Mouse (Mus musculus) liver, embryonic 16.5 days (tissue): ENCODE measurements at regions not wholly inside any gene's neighbourhood (a gene's known extent, or its start where the extent isn't known, plus 50 kb on each side); places are given as distances from the start of the nearest gene placed in this dataset.
A peak's percentile ranks its signal among the peaks of the same experiment; 100 is the strongest.

Experiments
- ATAC-seq: fragments of 200-750 bp; cut with Nextera tagmentation; 2 replicates; pipeline ENCODE4 v1.8.0; 2017; ENCODE audit warnings: low read depth, mild to moderate bottlenecking, moderate number of reproducible peaks, moderate library complexity
- H3K27ac ChIP-seq: fragments of 300-500 bp; sonication (generic); 2 replicates; pipeline ENCODE4 v1.5.1; 2014; ENCODE audit warnings: mild to moderate bottlenecking, low read length
- H3K27me3 ChIP-seq: fragments of 300-500 bp; sonication (generic); 2 replicates; pipeline ENCODE4 v1.6.1; 2014; ENCODE audit warnings: low read depth, low read length, mixed read lengths; ENCODE audit not compliant: control insufficient read depth, insufficient read depth
- H3K36me3 ChIP-seq: fragments of 300-500 bp; sonication (generic); 2 replicates; pipeline ENCODE4 v1.6.1; 2014; ENCODE audit warnings: mild to moderate bottlenecking; ENCODE audit not compliant: control insufficient read depth, insufficient read depth
- H3K4me1 ChIP-seq: fragments of 300-500 bp; sonication (generic); 2 replicates; pipeline ENCODE4 v1.6.1; 2014; ENCODE audit warnings: low read depth, low read length, mixed read lengths; ENCODE audit not compliant: control insufficient read depth
- H3K4me2 ChIP-seq: fragments of 300-500 bp; sonication (generic); 2 replicates; pipeline ENCODE4 v1.6.1; 2014; ENCODE audit warnings: low read depth, low read length, mixed read lengths
- H3K4me3 ChIP-seq: fragments of 300-500 bp; sonication (generic); 2 replicates; pipeline ENCODE4 v1.5.1; 2014; ENCODE audit warnings: low read depth, mild to moderate bottlenecking, low read length
- H3K9ac ChIP-seq: fragments of 300-500 bp; sonication (generic); 2 replicates; pipeline ENCODE4 v1.6.1; 2014; ENCODE audit warnings: low read depth, low read length
- H3K9me3 ChIP-seq: fragments of 300-500 bp; sonication (generic); replicated peaks from 2 replicates; pipeline ENCODE4 v1.6.1; 2016; ENCODE audit warnings: low read length; ENCODE audit not compliant: control insufficient read depth
- WGBS: fragments of 180-500 bp; shearing (Covaris S2); extraction: QIAGEN DNeasy Blood & Tissue Kit; methylation state at CpG from one replicate; pipeline ENCODE4 v1.1.7; 2014; ENCODE audit not compliant: insufficient replicate concordance; 5-methylcytosine and 5-hydroxymethylcytosine counted together

- no peaks in the 10 kb centered on the region for H3K27me3 ChIP-seq
- WGBS: 59% methylated on average over 2 of the region's 2 CpGs
- no peaks in the 10 kb centered on the region for H3K9me3 ChIP-seq
- H3K9ac ChIP-seq: no peak overlapping the region
- no peak overlapping the region for H3K4me2 ChIP-seq
- no peaks in the 10 kb centered on the region; the same call in 1 of the 2 replicates for H3K4me1 ChIP-seq
- ATAC-seq: no peak
- no peak overlapping the region for H3K4me3 ChIP-seq
- no peak overlapping the region for H3K27ac ChIP-seq
- no peaks in the 10 kb centered on the region for H3K36me3 ChIP-seq
Observed at GRCm38 (mm10) chr16:24159336-24159735, 170.7 kb upstream of the Bcl6 start.

DNA sequence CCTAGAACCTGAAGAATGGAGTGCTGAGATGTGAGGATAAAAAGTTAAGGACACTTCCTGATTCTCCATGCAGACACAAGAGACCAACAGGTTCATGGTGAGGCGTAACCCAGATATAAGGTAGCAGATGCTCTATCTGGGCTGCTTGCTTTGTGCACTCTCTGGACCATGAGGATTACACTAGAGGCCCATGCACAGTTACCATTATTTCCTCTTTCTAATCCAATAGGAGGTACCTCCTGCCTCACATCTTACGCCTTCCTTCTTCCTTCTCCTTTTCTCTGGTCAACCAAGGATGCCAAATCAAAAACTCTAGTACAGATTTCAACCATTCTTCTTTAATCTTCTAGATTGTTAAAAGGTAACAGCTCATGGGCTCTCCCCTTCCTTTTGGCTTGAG, 169.1 kb upstream of the Bcl6 start:
- H3K4me2 ChIP-seq: no peak overlapping the region
- no peaks in the 10 kb centered on the region for H3K27me3 ChIP-seq
- no peaks in the 10 kb centered on the region for H3K9me3 ChIP-seq
- H3K4me1 ChIP-seq: no peaks in the 10 kb centered on the region; the same call in 1 of the 2 replicates
- no peak overlapping the region for H3K27ac ChIP-seq
- no peak overlapping the region for H3K9ac ChIP-seq
- WGBS: 73% methylated on average over 2 of the region's 2 CpGs
- no peak overlapping the region for H3K4me3 ChIP-seq
- ATAC-seq: no peak
- no peaks in the 10 kb centered on the region for H3K36me3 ChIP-seq

GRCm38 (mm10) chr16:24156729-24157430, 168.2 kb upstream of the Bcl6 start:
- H3K4me2 ChIP-seq: no peak overlapping the region
- H3K9ac ChIP-seq: no peak overlapping the region
- ATAC-seq: no peak
- H3K4me1 ChIP-seq: no peaks in the 10 kb centered on the region; the same call in 1 of the 2 replicates
- H3K36me3 ChIP-seq: no peaks in the 10 kb centered on the region
- no peaks in the 10 kb centered on the region for H3K27me3 ChIP-seq
- no peaks in the 10 kb centered on the region for H3K9me3 ChIP-seq
- H3K27ac ChIP-seq: no peak overlapping the region
- H3K4me3 ChIP-seq: no peak overlapping the region
- WGBS: 49% methylated on average over 6 of the region's 6 CpGs

DNA sequence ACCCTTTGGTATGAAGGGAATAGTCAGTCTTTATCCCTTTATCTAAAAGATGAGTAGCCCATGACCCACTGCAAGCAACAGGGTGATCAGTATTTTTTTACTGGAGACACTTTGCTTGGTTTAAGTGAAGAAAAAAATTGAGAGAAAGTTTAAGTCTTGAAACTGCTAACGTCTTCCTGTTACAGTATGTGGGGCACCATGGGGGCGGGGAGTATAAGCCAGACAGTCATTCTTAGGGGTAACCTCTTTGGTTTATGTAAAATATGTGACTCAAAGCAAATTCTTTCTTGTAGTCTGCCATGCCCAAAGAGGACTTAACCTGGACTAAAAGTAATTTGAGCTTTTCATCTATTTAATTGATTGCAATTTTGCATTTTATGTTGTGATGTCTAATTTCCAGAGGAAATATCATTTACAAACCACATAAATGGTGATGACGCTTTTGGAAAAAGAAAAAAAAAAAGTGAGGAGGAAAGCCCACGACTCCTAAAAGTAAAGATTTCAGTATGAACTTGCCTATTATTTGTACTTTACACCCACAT, 166.2 kb upstream of the Bcl6 start:
- Histone ChIP-seq H3K9ac (no peak overlapping the region), H3K36me3 (no peaks in the 10 kb centered on the region), H3K27ac (no peak overlapping the region), H3K27me3 (no peaks in the 10 kb centered on the region), H3K9me3 (no peaks in the 10 kb centered on the region), H3K4me1 (peaks cover 5% of the 10 kb centered on the region; the same call in 1 of the 2 replicates), H3K4me3 (no peak overlapping the region), H3K4me2 (no peak overlapping the region)
- ATAC-seq: no peak
- 56% methylated on average over 4 of the region's 4 CpGs for WGBS

- Histone ChIP-seq H3K4me1 (peaks cover 5% of the 10 kb centered on the region; the same call in 1 of the 2 replicates), H3K27ac (no peak overlapping the region), H3K27me3 (no peaks in the 10 kb centered on the region), H3K36me3 (no peaks in the 10 kb centered on the region), H3K4me2 (no peak overlapping the region), H3K4me3 (no peak overlapping the region), H3K9ac (no peak overlapping the region), H3K9me3 (no peaks in the 10 kb centered on the region)
- no peak for ATAC-seq
- WGBS: 13% methylated on average over 1 of the region's 1 CpGs
Observed at GRCm38 (mm10) chr16:24153943-24154342, 165.3 kb upstream of the Bcl6 start.

DNA sequence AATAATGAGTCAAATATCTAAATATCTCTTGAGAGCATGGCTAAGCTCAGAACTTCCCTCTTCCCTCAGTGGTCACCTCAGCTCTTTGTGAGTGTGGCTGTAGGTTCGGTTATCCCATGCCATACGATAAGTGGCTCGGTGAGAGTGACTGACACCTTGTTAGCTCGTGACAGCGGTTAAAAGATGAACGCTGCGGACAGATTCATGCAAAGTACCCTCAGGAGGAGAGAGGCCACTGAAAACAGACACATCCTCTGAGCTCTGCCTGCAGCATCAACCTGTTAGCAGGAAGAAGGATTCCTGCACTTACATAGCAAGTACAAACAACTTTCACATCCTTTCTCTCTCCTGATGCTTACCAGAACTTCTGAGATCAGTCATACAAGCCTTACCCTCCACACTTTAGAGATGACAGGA, 163.2 kb upstream of the Bcl6 start:
- no peak overlapping the region for H3K4me2 ChIP-seq
- no peaks in the 10 kb centered on the region for H3K27me3 ChIP-seq
- ATAC-seq: no peak
- no peak overlapping the region for H3K9ac ChIP-seq
- WGBS: 19% methylated on average over 7 of the region's 7 CpGs
- peaks cover 5% of the 10 kb centered on the region; the same call in 1 of the 2 replicates for H3K4me1 ChIP-seq
- no peaks in the 10 kb centered on the region for H3K9me3 ChIP-seq
- no peak overlapping the region for H3K4me3 ChIP-seq
- H3K27ac ChIP-seq: no peak overlapping the region
- no peaks in the 10 kb centered on the region for H3K36me3 ChIP-seq

GRCm38 (mm10) chr16:24151178-24151725, 162.6 kb upstream of the Bcl6 start:
- peak; percentile 47 for ATAC-seq
- H3K9me3 ChIP-seq: no peaks in the 10 kb centered on the region
- H3K27me3 ChIP-seq: no peaks in the 10 kb centered on the region
- H3K4me1 ChIP-seq: peaks cover 5% of the 10 kb centered on the region; the same call in 1 of the 2 replicates
- WGBS: 10% methylated on average over 7 of the region's 7 CpGs
- no peak overlapping the region for H3K9ac ChIP-seq
- no peak overlapping the region for H3K4me2 ChIP-seq
- H3K27ac ChIP-seq: 0 out of 2 replicates have a peak overlapping the region, but pooled peaks have one; percentile 6
- no peak overlapping the region for H3K4me3 ChIP-seq
- H3K36me3 ChIP-seq: no peaks in the 10 kb centered on the region

DNA sequence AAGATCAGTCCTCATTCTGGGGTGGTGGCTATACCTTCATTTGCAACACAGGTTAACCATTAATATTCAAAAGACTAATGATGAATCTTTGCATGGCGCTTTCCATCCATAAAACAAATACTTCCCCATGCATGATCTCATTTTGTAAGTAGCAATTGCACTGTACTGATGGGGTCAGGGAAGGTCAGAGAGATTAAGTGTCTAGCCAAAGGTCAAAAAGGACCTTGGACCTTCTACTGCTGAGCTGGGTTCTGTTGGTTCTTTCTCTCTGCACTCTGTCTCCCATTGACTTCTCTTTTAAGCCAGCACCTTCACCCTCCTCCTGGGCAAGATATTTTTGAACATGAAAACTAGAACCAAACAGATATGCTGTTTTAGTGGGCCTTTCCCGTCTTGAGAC, 161.9 kb upstream of the Bcl6 start:
- Histone ChIP-seq H3K27ac (no peak overlapping the region), H3K9ac (no peak overlapping the region), H3K4me3 (no peak overlapping the region), H3K36me3 (no peaks in the 10 kb centered on the region), H3K27me3 (no peaks in the 10 kb centered on the region), H3K4me2 (no peak overlapping the region), H3K9me3 (no peaks in the 10 kb centered on the region), H3K4me1 (peaks cover 5% of the 10 kb centered on the region; the same call in 1 of the 2 replicates)
- 41% methylated on average over 2 of the region's 2 CpGs for WGBS
- ATAC-seq: no peak

DNA sequence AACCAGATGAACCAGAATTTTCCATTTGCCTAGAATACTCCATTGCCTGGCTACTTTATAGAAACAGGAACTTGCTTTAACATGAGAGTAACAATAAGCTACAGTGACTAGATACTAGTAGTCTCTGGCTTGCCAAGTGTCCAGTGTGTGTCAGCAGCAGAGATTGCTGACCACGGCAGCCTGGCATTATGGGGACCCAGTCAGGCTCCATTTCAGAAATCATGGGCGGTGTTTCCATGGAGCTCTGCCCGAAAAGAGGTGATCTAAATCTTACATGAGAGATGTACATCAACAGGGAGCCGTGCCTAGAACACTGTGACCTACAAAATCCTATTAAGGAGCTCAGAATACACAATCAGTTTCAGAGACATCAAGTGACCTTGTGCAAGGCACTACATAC, 160.8 kb upstream of the Bcl6 start:
- ATAC-seq: no peak

More for the DNA sequence above, 160.8 kb upstream of the Bcl6 start:
- Histone ChIP-seq H3K4me3 (no peak overlapping the region), H3K4me2 (no peak overlapping the region), H3K27me3 (no peaks in the 10 kb centered on the region), H3K9me3 (no peaks in the 10 kb centered on the region), H3K27ac (no peak overlapping the region), H3K9ac (no peak overlapping the region), H3K36me3 (no peaks in the 10 kb centered on the region), H3K4me1 (peaks cover 5% of the 10 kb centered on the region; the same call in 1 of the 2 replicates)
- 55% methylated on average over 4 of the region's 4 CpGs for WGBS
